Mouse (Mus musculus) CH12F3 (cell line): ENCODE data around the gene Prkce.

ENCODE experiments used
- in situ Hi-C: fragments of 300-500 bp; cut with MboI; formaldehyde crosslinking; loops from 2 replicates; pipeline ENCODE4 v1.14.3; 2020; ENCODE audit warnings: low sequenced_read_pairs

Prkce gene

DNA sequence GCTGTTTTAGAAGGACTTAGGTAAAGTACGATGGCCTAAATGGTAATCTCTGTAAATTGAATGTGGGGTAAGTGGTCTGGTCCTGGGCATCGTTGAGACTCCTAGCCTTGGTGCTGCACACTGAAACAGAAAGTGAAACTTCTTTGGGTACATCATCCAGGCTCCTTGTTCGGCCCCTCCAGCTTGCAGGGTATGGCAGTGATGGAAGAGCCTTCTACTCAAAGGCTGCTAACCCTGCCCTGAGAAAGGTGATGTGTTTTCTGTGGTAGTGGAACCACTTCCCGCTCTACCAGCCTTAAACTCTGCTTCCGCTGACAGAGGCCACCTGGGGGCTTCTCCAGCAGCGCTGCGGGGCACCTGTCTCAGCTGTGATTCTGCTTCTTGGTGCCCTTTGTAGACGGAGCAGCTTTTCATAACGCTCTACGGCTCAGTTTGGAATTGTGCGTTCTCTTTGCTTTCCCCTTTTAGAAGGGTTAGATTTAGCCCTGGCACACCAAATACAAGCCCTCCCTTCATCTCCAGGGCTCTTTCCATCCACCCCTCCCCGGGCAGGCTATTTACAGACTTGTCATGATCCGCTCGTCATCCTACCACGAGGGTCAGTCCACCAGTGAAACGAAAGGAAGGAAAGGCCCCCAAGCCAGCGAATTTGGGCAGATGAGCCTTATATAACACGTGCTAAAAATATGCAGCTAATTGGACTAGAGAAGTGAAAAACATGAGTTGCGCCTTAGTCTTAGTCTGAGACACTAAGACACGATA is 270.1 kb downstream of the Prkce start:
- in situ Hi-C loops: no loop called here

DNA sequence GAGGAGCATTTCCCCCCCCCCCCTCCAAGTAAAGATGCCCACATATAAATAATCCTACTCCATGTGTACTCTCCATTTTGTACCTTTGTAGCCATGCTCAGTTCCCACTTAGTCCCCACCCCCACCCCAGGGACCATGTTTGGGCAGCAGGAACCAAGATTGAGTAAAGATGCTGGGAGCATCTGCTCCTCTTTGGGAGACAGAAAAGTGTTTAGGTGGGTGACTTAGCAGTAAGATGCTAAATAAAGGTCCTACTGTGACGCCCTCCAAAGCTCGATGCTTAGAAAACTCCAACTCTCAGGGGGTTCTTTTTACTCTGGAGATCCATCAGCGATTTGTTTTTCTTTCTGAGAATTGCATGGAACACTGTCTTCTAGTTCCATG is 270.7 kb downstream of the Prkce start:
- in situ Hi-C loops: no loop called here

DNA sequence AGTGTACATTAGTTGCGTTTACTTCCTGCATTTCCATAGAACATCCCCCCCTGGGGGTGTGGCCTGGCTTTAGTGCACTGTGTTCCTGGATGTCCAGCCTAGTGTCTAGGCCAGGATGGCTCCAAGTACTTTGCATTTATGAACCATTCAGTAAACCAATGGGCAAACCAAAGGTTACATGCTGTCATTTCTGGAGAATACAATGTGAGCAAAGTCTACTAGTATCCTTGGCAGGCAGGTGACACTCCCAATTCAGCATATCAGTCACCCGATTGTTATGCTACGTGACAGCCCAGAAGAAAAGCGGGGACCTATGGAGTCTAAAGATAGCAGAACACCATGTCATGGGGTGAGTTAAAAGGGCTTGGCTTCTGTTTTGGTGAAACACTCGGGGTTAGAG is 271.2 kb downstream of the Prkce start:
- in situ Hi-C loops: no loop called here

GRCm38 (mm10) chr17:86441098-86441497 is 273.5 kb downstream of the Prkce start:
- in situ Hi-C loops: no loop called here

DNA sequence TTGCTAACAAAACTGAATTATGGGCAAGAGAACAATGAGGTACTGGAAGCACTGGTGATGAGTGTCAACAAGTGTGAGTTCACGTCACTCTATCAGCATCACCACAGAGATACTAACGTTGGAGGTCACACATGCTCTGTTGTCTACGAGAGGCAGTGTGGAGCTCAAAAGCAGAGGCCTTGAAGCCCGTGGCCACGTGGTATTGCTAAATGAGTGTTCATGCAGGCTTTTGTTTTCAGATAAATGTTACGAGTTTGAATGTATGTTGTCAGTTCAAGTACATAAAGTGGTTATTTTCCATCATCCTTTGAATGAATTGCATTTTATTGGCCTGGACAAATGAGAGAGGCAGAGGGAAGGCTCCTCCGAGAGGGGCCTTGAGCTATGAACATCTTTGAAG is 276.3 kb downstream of the Prkce start:
- in situ Hi-C loops: no loop called here

GRCm38 (mm10) chr17:86444578-86445419 is 277.2 kb downstream of the Prkce start:
- in situ Hi-C loops: no loop called here

DNA sequence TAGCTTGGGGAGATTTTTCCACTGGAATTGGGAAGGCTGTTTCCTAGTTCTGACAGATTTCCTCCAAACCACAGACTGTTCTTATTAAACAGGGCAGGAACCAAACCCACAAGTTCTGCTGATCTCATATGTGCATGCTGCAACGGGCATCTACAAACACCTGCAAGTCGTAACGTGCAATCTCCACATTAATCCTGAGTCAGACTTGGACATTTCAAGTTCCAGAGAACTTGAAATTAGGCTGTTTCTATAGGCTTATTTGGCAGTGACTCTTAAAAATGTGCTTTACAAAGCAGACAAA is 277.8 kb downstream of the Prkce start:
- in situ Hi-C loops: no loop called here

GRCm38 (mm10) chr17:86445900-86446299 is 278.3 kb downstream of the Prkce start:
- in situ Hi-C loops: no loop called here

DNA sequence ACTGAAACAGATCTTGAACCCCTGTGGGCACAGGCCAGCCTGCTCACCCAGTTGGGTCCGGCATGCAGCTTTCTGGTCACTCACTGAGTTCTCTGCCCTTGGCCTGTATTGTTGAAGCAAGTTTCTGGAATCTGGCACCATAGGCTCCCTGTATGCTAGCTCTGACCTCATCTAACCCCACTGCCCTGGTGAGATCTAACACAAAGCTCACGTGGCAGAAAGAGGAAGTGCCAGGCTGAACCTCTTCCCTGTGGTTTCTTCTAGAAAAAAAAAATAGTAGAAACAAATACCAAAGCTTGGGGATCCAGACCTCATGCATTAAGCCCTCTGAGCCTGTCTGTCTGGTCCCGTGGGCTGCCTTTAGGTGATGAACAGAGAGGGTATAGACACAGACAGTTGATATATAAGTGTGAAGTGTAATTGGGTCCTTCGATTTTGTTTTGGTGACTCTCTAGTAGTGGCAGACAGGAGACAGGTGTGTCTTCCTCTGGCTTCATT is 279.6 kb downstream of the Prkce start:
- in situ Hi-C loops: no loop called here

GRCm38 (mm10) chr17:86452934-86453333 is 285.3 kb downstream of the Prkce start:
- in situ Hi-C loops: loop anchor here (10.0 kb wide), 1 partner anchor 288 kb away; the partner anchor contains the start of gene Prkce

DNA sequence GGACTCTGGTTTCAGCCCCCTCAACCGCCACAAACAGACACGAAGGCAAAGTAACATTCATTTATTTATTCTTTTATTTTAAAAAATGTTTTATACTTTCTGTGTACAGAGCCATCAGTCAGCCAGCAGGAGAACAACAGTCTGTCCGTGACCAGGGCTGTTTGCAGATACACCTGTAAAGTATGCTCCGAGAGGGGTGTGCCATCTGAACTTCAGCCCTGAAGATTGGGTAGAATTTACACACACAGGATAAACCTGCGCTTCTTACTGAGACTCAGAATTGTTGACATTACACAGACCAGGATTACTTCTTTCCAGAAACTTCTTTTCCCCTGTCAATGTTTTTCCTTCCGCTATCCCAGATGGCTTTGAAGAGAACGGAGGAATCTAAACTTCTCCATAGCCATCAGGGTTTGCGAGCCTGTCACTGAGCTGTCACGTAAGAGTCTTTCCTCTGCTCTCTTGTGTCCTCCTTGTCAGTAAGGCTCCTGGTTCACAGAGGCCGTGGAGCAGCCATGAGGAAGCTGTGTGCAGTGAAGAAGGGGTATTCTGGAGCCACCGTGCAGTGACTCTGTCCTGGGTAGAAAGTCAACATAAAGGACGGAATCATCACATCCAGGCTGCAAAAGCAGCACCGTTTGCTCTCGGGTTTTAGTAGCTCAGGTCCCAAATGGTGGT is 286.2 kb downstream of the Prkce start:
- in situ Hi-C loops: loop anchor here (10.0 kb wide), 1 partner anchor 289 kb away; the partner anchor contains the start of gene Prkce

- in situ Hi-C loops: loop anchor here (10.0 kb wide), 1 partner anchor 290 kb away; the partner anchor contains the start of gene Prkce
Observed at GRCm38 (mm10) chr17:86454351-86454706, 286.7 kb downstream of the Prkce start.

DNA sequence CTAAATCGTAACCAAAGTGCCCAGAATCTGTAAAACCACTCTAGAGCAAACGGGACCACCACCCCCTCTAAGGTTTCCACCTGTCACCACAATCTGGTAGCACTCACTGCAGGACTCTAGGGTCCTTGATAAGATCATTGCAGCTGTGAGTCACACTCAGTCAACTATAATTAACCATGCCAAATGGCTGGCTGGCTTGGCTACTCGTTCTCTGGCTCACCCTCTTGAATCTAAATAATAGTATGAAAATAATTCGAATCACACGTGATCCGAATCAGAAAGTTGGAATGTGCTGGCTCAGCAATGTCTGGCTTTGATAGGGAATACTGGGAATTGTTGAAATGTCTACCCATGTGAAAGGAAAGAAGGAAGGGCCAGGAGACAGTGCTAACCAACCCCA is 288.9 kb downstream of the Prkce start:
- in situ Hi-C loops: loop anchor here (10.0 kb wide), 1 partner anchor 292 kb away; the partner anchor contains the start of gene Prkce

DNA sequence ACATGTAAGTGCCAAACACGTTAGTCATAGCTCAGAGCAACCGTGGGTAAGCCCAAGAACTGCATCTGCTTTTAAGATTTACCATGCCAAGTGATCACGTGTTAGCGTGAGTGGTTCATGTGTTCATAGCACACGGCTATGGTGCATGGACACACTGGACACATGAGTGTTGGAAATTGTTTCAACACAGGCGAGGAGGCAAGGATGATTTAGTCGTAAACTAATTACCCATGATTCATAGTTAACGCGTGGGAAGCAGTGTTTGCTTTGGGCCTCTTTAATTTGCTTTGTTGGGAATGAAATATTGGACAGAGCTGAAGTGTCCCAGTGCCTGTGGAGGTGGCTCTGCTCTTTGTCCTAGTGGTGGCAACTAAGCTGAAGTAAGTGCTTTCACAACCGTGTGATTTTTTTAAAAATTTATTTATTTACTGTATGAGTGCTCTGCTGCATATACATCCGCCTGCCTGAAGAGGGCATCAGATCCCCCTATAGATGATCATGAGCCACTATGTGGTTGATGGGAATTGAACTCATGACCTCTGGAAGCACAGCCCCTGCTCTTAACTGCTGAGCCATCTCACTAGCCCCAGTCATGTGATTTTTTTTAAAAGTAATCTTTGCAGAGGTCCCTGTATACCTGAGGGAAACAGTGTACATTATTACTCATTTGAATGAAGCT is 290.9 kb downstream of the Prkce start:
- in situ Hi-C loops: loop anchor here (10.0 kb wide), 1 partner anchor 294 kb away; the partner anchor contains the start of gene Prkce

- in situ Hi-C loops: no loop called here
Observed at GRCm38 (mm10) chr17:86460645-86461430, 293.3 kb downstream of the Prkce start.

- in situ Hi-C loops: no loop called here
Observed at GRCm38 (mm10) chr17:86463369-86463768, 295.8 kb downstream of the Prkce start.

- in situ Hi-C loops: no loop called here
Observed at GRCm38 (mm10) chr17:86464197-86464596, 296.6 kb downstream of the Prkce start.

DNA sequence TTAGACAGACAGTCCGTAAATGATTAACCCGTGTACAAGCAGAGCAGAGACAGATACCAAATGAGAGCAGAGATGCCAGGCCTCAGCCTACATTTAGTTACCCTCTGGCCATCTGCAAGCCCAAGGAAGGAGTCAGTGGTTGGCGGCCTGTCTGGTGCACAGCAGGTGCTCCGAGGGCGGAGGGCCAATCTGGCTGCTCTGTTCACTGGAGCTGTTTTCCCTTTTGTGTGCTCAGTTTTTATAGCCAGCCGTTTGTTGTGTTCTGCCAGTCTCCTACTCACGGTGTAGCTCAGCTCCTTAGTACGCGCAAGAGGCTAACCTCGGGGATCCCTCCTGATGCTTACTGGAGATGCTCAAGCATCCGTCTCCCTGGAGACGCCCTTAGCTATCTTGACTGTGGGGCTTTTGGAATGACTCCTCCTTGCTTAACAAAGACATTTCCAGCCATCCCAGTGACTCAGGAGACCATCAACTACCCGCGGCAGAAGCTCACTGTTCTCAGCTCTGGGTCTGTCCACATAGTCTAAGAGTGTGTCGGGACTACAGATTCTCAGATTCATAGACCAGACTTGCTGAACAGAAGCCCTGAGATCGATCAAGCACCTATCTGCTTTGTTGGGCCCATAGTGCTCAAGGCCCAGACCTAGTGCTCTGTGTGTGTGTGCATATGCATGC is 297.2 kb downstream of the Prkce start:
- in situ Hi-C loops: no loop called here

- in situ Hi-C loops: no loop called here
Observed at GRCm38 (mm10) chr17:86465865-86466264, 298.3 kb downstream of the Prkce start.
